In the genomic region with DNA sequence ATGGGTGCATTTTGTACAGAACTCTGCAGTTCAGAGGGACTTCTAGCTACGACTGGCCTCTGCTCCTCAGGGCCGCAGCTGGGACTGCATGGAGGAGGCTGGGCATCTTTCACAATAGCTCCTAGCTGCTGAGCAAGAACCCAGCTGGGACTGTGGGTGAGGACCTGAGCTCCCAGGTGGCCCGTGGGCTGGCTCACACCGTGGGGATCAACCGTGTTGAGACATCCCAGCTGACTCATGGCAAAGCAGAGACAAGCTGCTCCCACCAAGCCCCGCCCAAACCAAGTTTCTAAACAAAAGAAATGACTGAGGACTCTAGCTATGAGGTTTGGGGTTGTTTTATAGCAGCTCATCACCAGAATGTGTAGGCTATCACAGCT, we compare ENCODE assay signal across 9 mouse cellular contexts. TPM values are rescaled to one million over a fixed set of nuclear protein-coding genes. Genes with fewer than 3 reads are reported as not detected.
A peak's percentile ranks its signal among the peaks of the same experiment; 100 is the strongest.
DNase-seq lines count a peak whose midpoint lies in the region; ATAC-seq and TF ChIP-seq lines count a peak whose summit lies in the region.
"Had no signal": no experiment of that assay in that cellular context is flagged by ENCODE, and none has a peak within 500 bp of the region (broad histone marks: within the 10 kb centered on the region; RNA-seq: fewer than 3 reads in every experiment).

No protein-coding gene starts in this region.

- no peaks in the 10 kb centered on the region for H3K79me2 ChIP-seq in heart, adult 2 months (replicated peaks; ENCODE audit: control insufficient read depth, insufficient read depth, low read length)

- TF ChIP-seq EP300 in heart, adult 2 months (IDR thresholded peaks at IDR 0.05; ENCODE audit: insufficient read depth, low read depth, low read length) = no peak
- TF ChIP-seq EP300 in lung, postnatal 0 days (IDR thresholded peaks at IDR 0.05) = no peak

- no peaks in the 10 kb centered on the region; the same call in 1 of the 2 replicates for H3K4me1 ChIP-seq in heart, adult 2 months (ENCODE audit: control insufficient read depth, insufficient read depth, low read length)
- no peaks in the 10 kb centered on the region for H3K4me1 ChIP-seq in lung, postnatal 0 days (ENCODE audit: insufficient read depth, low read depth, low read length)

- no peak overlapping the region for H3K27ac ChIP-seq in heart, adult 2 months
- no peak overlapping the region for H3K27ac ChIP-seq in lung, postnatal 0 days (ENCODE audit: low read length)
- H3K27ac ChIP-seq: macrophage had no signal

- H3K9me3 ChIP-seq in lung, postnatal 0 days (ENCODE audit: low read length) = no peaks in the 10 kb centered on the region

- intact Hi-C loops in heart, adult 2 months (cut with DNase I) = no loop called here

- no peak overlapping the region for H3K4me2 ChIP-seq in lung, postnatal 0 days (replicated peaks; ENCODE audit: low read depth, low read length)

- TF ChIP-seq POLR2A in heart, adult 2 months (IDR thresholded peaks at IDR 0.05; ENCODE audit: insufficient read depth, low read depth, low read length) = no peak

- TF ChIP-seq CTCF in heart, adult 2 months (IDR thresholded peaks at IDR 0.05) = no peak
- no peak for TF ChIP-seq CTCF in lung, postnatal 0 days (IDR thresholded peaks at IDR 0.05)

- no peaks in the 10 kb centered on the region for H3K27me3 ChIP-seq in heart, adult 2 months (ENCODE audit: control insufficient read depth, insufficient read depth, low read length)
- H3K27me3 ChIP-seq in lung, postnatal 0 days (replicated peaks; ENCODE audit: insufficient read depth, low read length) = no peaks in the 10 kb centered on the region

- WGBS in heart, adult 2 months = 63% methylated on average over 6 of the region's 6 CpGs
- WGBS in lung, postnatal 0 days = 50% methylated on average over 6 of the region's 6 CpGs

- ATAC-seq in lung, postnatal 0 days = peak; percentile 85

- H3K36me3 ChIP-seq in heart, adult 2 months (ENCODE audit: control insufficient read depth, insufficient read depth, low read length) = no peaks in the 10 kb centered on the region
- H3K36me3 ChIP-seq in lung, postnatal 0 days (ENCODE audit: insufficient read depth, low read length) = no peaks in the 10 kb centered on the region

- H3K9ac ChIP-seq in heart, adult 2 months (ENCODE audit: low read depth, low read length) = no peak overlapping the region
- no peak overlapping the region for H3K9ac ChIP-seq in lung, postnatal 0 days (replicated peaks; ENCODE audit: low read depth)

- DNase-seq in heart, adult 2 months = peak; percentile 42 to 43
- DNase-seq in heart, adult 8-10 months (ENCODE audit: low spot score) = no peak
- DNase-seq in ES-CJ7 (ENCODE audit: low read depth, low spot score) = peak; percentile 39
- DNase-seq in frontal cortex, postnatal 36 days (ENCODE audit: low spot score in 2 of 2) = peak; percentile 59 to 69
- DNase-seq in lung, postnatal 0 days (ENCODE audit: low spot score) = peak; percentile 74
- peak; percentile 68 for DNase-seq in telencephalon, adult 2 months (ENCODE audit: low read depth, low spot score)
- DNase-seq in cerebellum, postnatal 10 days = no peak
- no peak for DNase-seq in kidney, postnatal 10 days

- H3K4me3 ChIP-seq in heart, adult 2 months = no peak overlapping the region
- H3K4me3 ChIP-seq in lung, postnatal 0 days (ENCODE audit: low read depth, low read length) = no peak overlapping the region

RNA-seq across cellular contexts. Expression of a gene that starts 40.1 kb away (rescaled TPM):
- total RNA-seq in heart, adult 2 months (2021) = 1 to 10 TPM; 5.0 to 6.5 TPM
- 7.1 and 7.8 TPM in 2 replicates for polyA plus RNA-seq in heart, adult 2 months (2012; rRNA removed)
- 1 to 10 TPM; 5.3 to 7.3 (median 6.0) TPM for total RNA-seq in heart, adult 8-10 months (2022)
- polyA plus RNA-seq in lung, postnatal 0 days (2015; fragmentation: Nextera tagmentation; extraction: Ambion mirVana) = 30.6 and 31.7 TPM in 2 replicates

Comparison
In these comparisons a context has a peak if more than half of its experiments do, and no peak if none do; other contexts are left out.
1. DNase-seq: peak in heart, adult 2 months (2 of 2), ES-CJ7 (single experiment), frontal cortex, postnatal 36 days (2 of 2), lung, postnatal 0 days (single experiment) and telencephalon, adult 2 months (single experiment); none in heart, adult 8-10 months (single experiment), cerebellum, postnatal 10 days (0 of 2) and kidney, postnatal 10 days (single experiment).